Mouse (Mus musculus) lung, postnatal 0 days (tissue): ENCODE measurements around the gene Adra1d. TPM values are rescaled to one million over a fixed set of nuclear protein-coding genes. Genes with fewer than 3 reads are reported as not detected.

Source experiments
- ATAC-seq: fragments of 200-750 bp; cut with Nextera tagmentation; 2 replicates; pipeline ENCODE4 v1.8.0; 2017; ENCODE audit warnings: moderate library complexity
- DNase-seq: peaks from one replicate; pipeline ENCODE4 v3.0.0-alpha.2; 2016; ENCODE audit warnings: low spot score
- H3K27ac ChIP-seq: fragments of 300-500 bp; sonication (generic); 2 replicates; pipeline ENCODE4 v1.5.1; 2014; ENCODE audit warnings: antibody characterized with exemption, mild to moderate bottlenecking, low read length, mixed read lengths
- H3K27me3 ChIP-seq: fragments of 300-500 bp; sonication (generic); replicated peaks from 2 replicates; pipeline ENCODE4 v1.6.1; 2014; ENCODE audit warnings: low read length, mixed read lengths; ENCODE audit not compliant: insufficient read depth
- H3K36me3 ChIP-seq: fragments of 300-500 bp; sonication (generic); 2 replicates; pipeline ENCODE4 v1.6.1; 2014; ENCODE audit warnings: low read length, mixed read lengths; ENCODE audit not compliant: insufficient read depth
- H3K4me1 ChIP-seq: fragments of 300-500 bp; sonication (generic); 2 replicates; pipeline ENCODE4 v1.6.1; 2014; ENCODE audit warnings: antibody characterized with exemption, low read depth, low read length, mixed read lengths; ENCODE audit not compliant: insufficient read depth
- H3K4me2 ChIP-seq: fragments of 300-500 bp; sonication (generic); replicated peaks from 2 replicates; pipeline ENCODE4 v1.6.1; 2014; ENCODE audit warnings: low read depth, mild to moderate bottlenecking, low read length, moderate library complexity, mixed read lengths
- H3K4me3 ChIP-seq: fragments of 300-500 bp; sonication (generic); 2 replicates; pipeline ENCODE4 v1.5.1; 2014; ENCODE audit warnings: low read depth, low read length
- H3K9ac ChIP-seq: fragments of 300-500 bp; sonication (generic); replicated peaks from 2 replicates; pipeline ENCODE4 v1.6.1; 2014; ENCODE audit warnings: low read depth, mild to moderate bottlenecking
- H3K9me3 ChIP-seq: fragments of 300-500 bp; sonication (generic); 2 replicates; pipeline ENCODE4 v1.6.1; 2016; ENCODE audit warnings: low read length, mixed read lengths
- CTCF ChIP-seq: IDR thresholded peaks from 2 replicates; pipeline ENCODE4 v1.5.1; 2016; ENCODE audit warnings: antibody characterized with exemption, mild to moderate bottlenecking
- EP300 ChIP-seq: IDR thresholded peaks from 2 replicates; pipeline ENCODE4 v1.6.1; 2016; ENCODE audit warnings: antibody characterized with exemption, mild to moderate bottlenecking, control low read depth
- WGBS: fragments of 180-500 bp; shearing (Covaris S2); extraction: QIAGEN DNeasy Blood & Tissue Kit; methylation state at CpG from one replicate; pipeline ENCODE4 v1.1.7; 2014; 5-methylcytosine and 5-hydroxymethylcytosine counted together
- polyA plus RNA-seq: library from polyadenylated mRNA; unstranded; fragments of >200 nt; fragmentation: Nextera tagmentation; extraction: Ambion mirVana; gene quantifications from 2 replicates; pipeline ENCODE4 v1.2.1, GENCODE M21; 2015

The Adra1d gene
- polyA plus RNA-seq, result 1.6 and 2.4 TPM in 2 replicates

- DNase-seq (no peak), ATAC-seq (peak; percentile 49)
- Histone ChIP-seq H3K27me3 (peaks cover 45% of the 10 kb centered on the region), H3K36me3 (no peaks in the 10 kb centered on the region), H3K4me2 (peak within 1 kb of the TSS; percentile 61), H3K9me3 (no peaks in the 10 kb centered on the region), H3K27ac (no peak within 1 kb of the TSS), H3K4me3 (peak within 1 kb of the TSS; percentile 42), H3K4me1 (no peaks in the 10 kb centered on the region), H3K9ac (no peak within 1 kb of the TSS)
- 2% methylated on average over 36 of the region's 82 CpGs for WGBS
- TF ChIP-seq EP300 (no peak), CTCF (no peak)
These were observed at the start of gene Adra1d for GRCm38 (mm10) chr2:131561891-131562585. Adra1d (minus strand) TSS chr2:131562283.

GRCm38 (mm10) chr2:131601881-131602280 is 39.8 kb upstream of the Adra1d start:
- ATAC-seq (peak; percentile 25; the same call in 1 of the 2 replicates), DNase-seq (peak; percentile 8)
- WGBS, result 24% methylated on average over 2 of the region's 2 CpGs

GRCm38 (mm10) chr2:131594871-131595270 is 32.8 kb upstream of the Adra1d start:
- WGBS, result 85% methylated on average over 6 of the region's 6 CpGs
- no peak for DNase-seq
- Histone ChIP-seq H3K36me3 (no peaks in the 10 kb centered on the region), H3K4me1 (no peaks in the 10 kb centered on the region), H3K9ac (no peak overlapping the region), H3K27me3 (no peaks in the 10 kb centered on the region), H3K27ac (no peak overlapping the region), H3K9me3 (no peaks in the 10 kb centered on the region), H3K4me3 (no peak overlapping the region), H3K4me2 (no peak overlapping the region)
- no peak for TF ChIP-seq CTCF
- no peak for ATAC-seq

More at GRCm38 (mm10) chr2:131601881-131602280, 39.8 kb upstream of the Adra1d start:
- H3K4me1 ChIP-seq, result no peaks in the 10 kb centered on the region
- H3K36me3 ChIP-seq, result no peaks in the 10 kb centered on the region
- H3K4me3 ChIP-seq, result no peak overlapping the region
- no peak overlapping the region for H3K4me2 ChIP-seq
- H3K9ac ChIP-seq, result no peak overlapping the region
- H3K27ac ChIP-seq, result no peak overlapping the region
- TF ChIP-seq EP300 (no peak), CTCF (no peak)
- no peaks in the 10 kb centered on the region for H3K9me3 ChIP-seq
- H3K27me3 ChIP-seq, result no peaks in the 10 kb centered on the region

- DNase-seq (no peak), ATAC-seq (no peak)
- Histone ChIP-seq H3K4me2 (no peak overlapping the region), H3K4me3 (no peak overlapping the region), H3K27me3 (no peaks in the 10 kb centered on the region), H3K9me3 (no peaks in the 10 kb centered on the region), H3K9ac (no peak overlapping the region), H3K27ac (no peak overlapping the region), H3K4me1 (no peaks in the 10 kb centered on the region), H3K36me3 (no peaks in the 10 kb centered on the region)
- WGBS, result 62% methylated on average over 2 of the region's 2 CpGs
- TF ChIP-seq CTCF, result no peak
- no peak for TF ChIP-seq EP300
These were observed 25.4 kb upstream of the Adra1d start for GRCm38 (mm10) chr2:131587521-131587920.

- Histone ChIP-seq H3K27ac (no peak overlapping the region), H3K27me3 (no peaks in the 10 kb centered on the region), H3K4me2 (no peak overlapping the region), H3K9me3 (no peaks in the 10 kb centered on the region), H3K9ac (no peak overlapping the region), H3K36me3 (no peaks in the 10 kb centered on the region), H3K4me1 (no peaks in the 10 kb centered on the region), H3K4me3 (no peak overlapping the region)
- DNase-seq (no peak), ATAC-seq (no peak)
- TF ChIP-seq EP300 (no peak), CTCF (no peak)
- 67% methylated on average over 2 of the region's 2 CpGs for WGBS
These were observed 19.4 kb upstream of the Adra1d start for GRCm38 (mm10) chr2:131581506-131581905.

GRCm38 (mm10) chr2:131562586-131563122 is 571 bp upstream of the Adra1d start:
- H3K27me3 ChIP-seq, result peaks cover 45% of the 10 kb centered on the region
- no peaks in the 10 kb centered on the region for H3K36me3 ChIP-seq
- H3K9ac ChIP-seq, result no peak overlapping the region
- no peaks in the 10 kb centered on the region for H3K9me3 ChIP-seq
- 2% methylated on average over 16 of the region's 30 CpGs for WGBS
- DNase-seq, result peak; percentile 73
- ATAC-seq, result peak; percentile 75
- H3K4me3 ChIP-seq, result peak overlapping the region; percentile 42
- H3K4me1 ChIP-seq, result no peaks in the 10 kb centered on the region
- H3K27ac ChIP-seq, result no peak overlapping the region
- TF ChIP-seq EP300, result no peak
- TF ChIP-seq CTCF, result peak; percentile 70
- peak overlapping the region; percentile 61 for H3K4me2 ChIP-seq
